Comparison of ENCODE assay signal across 8 mouse cellular contexts in genomic region chr16:8791949-8792557, GRCm38 (mm10). TPM values are rescaled to one million over a fixed set of nuclear protein-coding genes. Genes with fewer than 3 reads are reported as not detected.
DNase-seq lines count a peak whose midpoint lies in the region; ATAC-seq and TF ChIP-seq lines count a peak whose summit lies in the region.

Usp7 (minus strand) TSS chr16:8792308.

- no peak within 1 kb of the TSS for H3K4me3 ChIP-seq in cerebellum, adult 2 months (replicated peaks; ENCODE audit: insufficient read depth, low read depth, low read length)
- H3K4me3 ChIP-seq in MEL (ENCODE audit: control insufficient read depth in 1 of 2, insufficient read depth in 1 of 2, low read depth in 2 of 2, low read length in 2 of 2) = no peak within 1 kb of the TSS
- H3K4me3 ChIP-seq in forebrain, embryonic 13.5 days = no peak within 1 kb of the TSS
- H3K4me3 ChIP-seq in hindbrain, embryonic 12.5 days = no peak within 1 kb of the TSS
- no peak within 1 kb of the TSS; a peak in 1 of 4 replicates for H3K4me3 ChIP-seq in liver, embryonic 14.5 days (ENCODE audit: insufficient read depth in 1 of 2, low read depth in 2 of 2, low read length in 2 of 2)

- no peak for DNase-seq in cerebellum, adult 2 months
- DNase-seq in cerebellum, adult 18-20 months = no peak
- DNase-seq in MEL (ENCODE audit: low read depth, low spot score) = no peak
- no peak for DNase-seq in liver, embryonic 14.5 days (ENCODE audit: low read depth in 3 of 3, low spot score in 3 of 3)
- DNase-seq in embryo, embryonic 10.5 days (ENCODE audit: low spot score) = no peak
- no peak for DNase-seq in thymus, postnatal 36 days

- no peak for TF ChIP-seq RAD21 in MEL (IDR thresholded peaks at IDR 0.05; ENCODE audit: low read depth, low read length)

- no peak within 1 kb of the TSS for H3K9ac ChIP-seq in MEL (ENCODE audit: control insufficient read depth, low read depth, low read length, poor library complexity, severe bottlenecking)
- H3K9ac ChIP-seq in forebrain, embryonic 13.5 days = no peak within 1 kb of the TSS
- H3K9ac ChIP-seq in hindbrain, embryonic 12.5 days = no peak within 1 kb of the TSS
- H3K9ac ChIP-seq in liver, embryonic 14.5 days (replicated peaks) = no peak within 1 kb of the TSS

- no peaks in the 10 kb centered on the region for H3K79me2 ChIP-seq in MEL (ENCODE audit: control insufficient read depth, insufficient read depth, low read length, poor library complexity)

- no peak within 1 kb of the TSS for H3K27ac ChIP-seq in cerebellum, adult 2 months (ENCODE audit: insufficient read depth, low read length)
- no peak within 1 kb of the TSS for H3K27ac ChIP-seq in MEL (ENCODE audit: control insufficient read depth, low read depth, low read length)
- no peak within 1 kb of the TSS for H3K27ac ChIP-seq in forebrain, embryonic 13.5 days
- no peak within 1 kb of the TSS for H3K27ac ChIP-seq in hindbrain, embryonic 12.5 days
- H3K27ac ChIP-seq in liver, embryonic 14.5 days = no peak within 1 kb of the TSS

- no peaks in the 10 kb centered on the region for H3K27me3 ChIP-seq in cerebellum, adult 2 months (ENCODE audit: control insufficient read depth, insufficient read depth, low read length)
- no peaks in the 10 kb centered on the region for H3K27me3 ChIP-seq in MEL (ENCODE audit: control insufficient read depth in 1 of 2, insufficient read depth in 2 of 2, low read length in 2 of 2)
- no peaks in the 10 kb centered on the region for H3K27me3 ChIP-seq in forebrain, embryonic 13.5 days
- H3K27me3 ChIP-seq in hindbrain, embryonic 12.5 days = no peaks in the 10 kb centered on the region
- no peaks in the 10 kb centered on the region for H3K27me3 ChIP-seq in liver, embryonic 14.5 days (ENCODE audit: control insufficient read depth, insufficient read depth, low read length)

- no peaks in the 10 kb centered on the region for H3K36me3 ChIP-seq in MEL (ENCODE audit: control insufficient read depth in 1 of 2, insufficient read depth in 2 of 2, low read length in 2 of 2)
- H3K36me3 ChIP-seq in forebrain, embryonic 13.5 days (ENCODE audit: poor library complexity, severe bottlenecking) = no peaks in the 10 kb centered on the region
- no peaks in the 10 kb centered on the region for H3K36me3 ChIP-seq in hindbrain, embryonic 12.5 days
- no peaks in the 10 kb centered on the region for H3K36me3 ChIP-seq in liver, embryonic 14.5 days (replicated peaks; ENCODE audit: control insufficient read depth, insufficient read depth, low read depth)

- 95% methylated on average over 20 of the region's 20 CpGs for WGBS in cerebellum, adult 2 months
- 94% methylated on average over 20 of the region's 20 CpGs for WGBS in forebrain, embryonic 13.5 days
- WGBS in hindbrain, embryonic 12.5 days = 93% methylated on average over 20 of the region's 20 CpGs
- 80% methylated on average over 20 of the region's 20 CpGs for WGBS in liver, embryonic 14.5 days (ENCODE audit: insufficient replicate concordance)

- ATAC-seq in forebrain, embryonic 13.5 days = no peak
- no peak for ATAC-seq in hindbrain, embryonic 12.5 days (ENCODE audit: low FRiP score)
- ATAC-seq in liver, embryonic 14.5 days (ENCODE audit: insufficient read depth) = no peak

- no peak for TF ChIP-seq POLR2A in cerebellum, adult 2 months (IDR thresholded peaks at IDR 0.05; ENCODE audit: borderline replicate concordance, insufficient read depth, low read length)
- TF ChIP-seq POLR2A in MEL (IDR thresholded peaks at IDR 0.05; ENCODE audit: control insufficient read depth in 1 of 2, insufficient read depth in 1 of 2, low read depth in 1 of 2, low read length in 2 of 2, poor library complexity in 1 of 2) = no peak

- H3K4me2 ChIP-seq in forebrain, embryonic 13.5 days = no peak within 1 kb of the TSS
- H3K4me2 ChIP-seq in hindbrain, embryonic 12.5 days (replicated peaks) = no peak within 1 kb of the TSS
- H3K4me2 ChIP-seq in liver, embryonic 14.5 days (ENCODE audit: low read depth) = no peak within 1 kb of the TSS

- TF ChIP-seq CTCF in cerebellum, adult 2 months (IDR thresholded peaks at IDR 0.05; ENCODE audit: borderline replicate concordance, insufficient read depth, low read depth, low read length) = no peak
- no peak for TF ChIP-seq CTCF in MEL (IDR thresholded peaks at IDR 0.05 in 2 of 3, conservative IDR thresholded peaks at IDR 0.05 in 1 of 3; ENCODE audit: control insufficient read depth in 1 of 3, insufficient read depth in 1 of 3, low read depth in 2 of 3, low read length in 3 of 3, poor library complexity in 1 of 3, severe bottlenecking in 1 of 3)
- no peak for TF ChIP-seq CTCF in liver, embryonic 14.5 days (IDR thresholded peaks at IDR 0.05; ENCODE audit: low read depth)

- H3K4me1 ChIP-seq in cerebellum, adult 2 months (ENCODE audit: control insufficient read depth, insufficient read depth, low read length) = no peaks in the 10 kb centered on the region
- H3K4me1 ChIP-seq in MEL (ENCODE audit: control insufficient read depth in 1 of 2, insufficient read depth in 2 of 2, low read length in 2 of 2) = no peaks in the 10 kb centered on the region
- peaks cover 2% of the 10 kb centered on the region; the same call in 1 of the 2 replicates for H3K4me1 ChIP-seq in forebrain, embryonic 13.5 days
- peaks cover 4% of the 10 kb centered on the region; the same call in 1 of the 2 replicates for H3K4me1 ChIP-seq in hindbrain, embryonic 12.5 days
- no peaks in the 10 kb centered on the region for H3K4me1 ChIP-seq in liver, embryonic 14.5 days (replicated peaks; ENCODE audit: control insufficient read depth in 2 of 2, insufficient read depth in 2 of 2, low read length in 1 of 2)

- no peaks in the 10 kb centered on the region for H3K9me3 ChIP-seq in MEL (replicated peaks; ENCODE audit: insufficient read depth, low read length)
- no peaks in the 10 kb centered on the region for H3K9me3 ChIP-seq in forebrain, embryonic 13.5 days (replicated peaks)
- no peaks in the 10 kb centered on the region for H3K9me3 ChIP-seq in hindbrain, embryonic 12.5 days (replicated peaks)
- no peaks in the 10 kb centered on the region for H3K9me3 ChIP-seq in liver, embryonic 14.5 days (ENCODE audit: control insufficient read depth, low read length)

- no peak for TF ChIP-seq EP300 in MEL (IDR thresholded peaks at IDR 0.05; ENCODE audit: low read depth in 1 of 2, low read length in 2 of 2)
- no peak for TF ChIP-seq EP300 in liver, embryonic 14.5 days (IDR thresholded peaks at IDR 0.05; ENCODE audit: low read depth)

TF ChIP-seq in MEL, 35 proteins besides CTCF, POLR2A, EP300 and RAD21:
- no peak for TF ChIP-seq RCOR1 (IDR thresholded peaks at IDR 0.05; ENCODE audit: low read depth, low read length)
- TF ChIP-seq GABPA (IDR thresholded peaks at IDR 0.05; ENCODE audit: low read depth, low read length) = no peak
TF ChIP-seq in MEL: peak in this region for 0.

RNA-seq across cellular contexts. Expression of gene Usp7, which starts in this region (rescaled TPM):
- polyA plus RNA-seq in cerebellum, adult 2 months (2012; rRNA removed) = 116 and 119 TPM in 2 replicates
- total RNA-seq in MEL (2012; rRNA removed) = 101 and 105 TPM in 2 replicates
- polyA plus RNA-seq in MEL (2012; ENCODE audit: insufficient read depth in 1 of 2, insufficient read length in 2 of 2, low read depth in 1 of 2, low replicate concordance in 2 of 2, missing spikeins in 1 of 2) = 100 to 1,000 TPM in 1 of 2 experiments, 10 to 100 TPM in 1; 94.2 to 425 TPM
- polyA plus RNA-seq in forebrain, embryonic 13.5 days (2015; fragmentation: Nextera tagmentation; extraction: Ambion mirVana) = 29.6 and 42.3 TPM in 2 replicates
- polyA plus RNA-seq in hindbrain, embryonic 12.5 days (2016; fragmentation: Nextera tagmentation; extraction: Ambion mirVana) = 32.1 and 34.9 TPM in 2 replicates
- 37.6 and 57.5 TPM in 2 replicates for polyA plus RNA-seq in liver, embryonic 14.5 days (2012; rRNA removed)
- 35.5 and 41.9 TPM in 2 replicates for polyA plus RNA-seq in liver, embryonic 14.5 days (2014; fragmentation: Nextera tagmentation; extraction: Ambion mirVana)
